Mouse (Mus musculus): Measurements from ENCODE around the gene Cdc42ep2. TPM values are rescaled to one million over a fixed set of nuclear protein-coding genes. Genes with fewer than 3 reads are reported as not detected.
A peak's percentile ranks its signal among the peaks of the same experiment; 100 is the strongest.

Gene Cdc42ep2
- total RNA-seq (2021) = 1 to 10 TPM; 6.6 to 9.0 TPM
- long read RNA-seq, experiment 1, transcript Cdc42ep2-201 (2 exons, 3,411 nt) = major isoform, 17 of 17 reads
- long read RNA-seq, experiment 1, partial matches to known transcripts = 0 of 17 reads
- long read RNA-seq, experiment 1, other reads (novel, unspliced or antisense) = 0 of 17 reads
- long read RNA-seq, experiment 2, transcript Cdc42ep2-201 (2 exons, 3,411 nt) = major isoform, 8 of 8 reads
- long read RNA-seq, experiment 2, partial matches to known transcripts = 0 of 8 reads
- long read RNA-seq, experiment 2, other reads (novel, unspliced or antisense) = 0 of 8 reads

DNA sequence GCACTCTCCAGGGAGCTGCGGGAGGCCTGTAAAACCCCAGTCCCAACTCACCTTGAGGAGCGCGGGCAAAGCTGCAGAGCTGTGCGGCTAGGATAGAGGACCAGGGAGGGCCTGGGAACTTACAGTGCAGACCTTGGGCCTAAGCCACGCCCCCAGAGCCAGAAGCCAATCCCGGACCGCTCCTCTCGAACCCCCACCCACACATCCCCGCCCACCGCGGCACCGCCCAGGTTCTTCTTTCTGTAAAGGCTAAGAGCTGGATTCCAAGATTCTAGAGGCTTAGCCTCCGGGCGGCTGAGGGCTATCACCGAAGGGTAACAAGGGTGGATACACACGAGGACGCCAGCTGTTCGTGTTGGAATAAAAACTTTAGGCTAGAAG, at the start of gene Cdc42ep2:
Gene Cdc42ep2 (minus strand): TSS at position 104 of the 381 bp plus-strand sequence.
- DNase-seq = peak; percentile 98

DNA sequence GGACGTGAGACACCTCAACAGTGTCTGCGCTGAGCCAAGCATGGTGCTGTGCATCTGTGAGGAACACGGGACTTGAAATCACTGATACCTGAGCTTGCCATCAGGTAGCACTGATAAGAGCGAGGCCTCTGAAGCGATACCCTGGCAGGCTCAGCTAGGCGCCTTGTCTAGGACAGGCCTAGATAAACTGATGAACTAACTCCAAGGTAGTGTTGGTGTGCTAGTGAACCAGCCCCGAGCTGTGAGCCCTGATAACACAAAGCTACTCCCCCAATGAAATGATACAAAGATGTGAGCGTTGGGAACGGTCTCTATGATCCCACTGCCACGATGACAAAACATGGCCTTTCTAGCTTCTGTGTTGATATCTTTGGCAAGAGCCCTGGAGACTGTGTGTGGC, 43.0 kb upstream of the Cdc42ep2 start:
- DNase-seq = no peak

DNA sequence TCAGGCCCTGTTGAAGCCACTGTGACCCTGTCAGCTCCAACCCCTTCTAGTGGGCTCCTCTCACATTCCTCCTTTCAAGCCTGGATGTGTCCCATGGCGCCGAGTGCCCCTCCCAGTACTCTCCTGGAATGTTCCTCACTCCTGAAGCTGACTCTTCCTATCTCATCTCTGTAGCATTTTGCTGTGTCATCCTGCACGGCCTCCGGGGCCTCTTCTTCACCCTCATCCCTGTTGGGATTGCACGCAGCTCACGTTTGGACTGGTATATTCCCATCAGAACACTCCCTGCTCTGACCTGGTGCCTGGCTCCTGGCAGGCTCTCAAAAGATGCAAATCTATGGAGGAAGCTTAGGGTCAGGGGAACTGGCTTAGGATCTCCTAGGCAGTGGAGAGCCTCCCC, 42.2 kb upstream of the Cdc42ep2 start:
- DNase-seq = no peak

DNA sequence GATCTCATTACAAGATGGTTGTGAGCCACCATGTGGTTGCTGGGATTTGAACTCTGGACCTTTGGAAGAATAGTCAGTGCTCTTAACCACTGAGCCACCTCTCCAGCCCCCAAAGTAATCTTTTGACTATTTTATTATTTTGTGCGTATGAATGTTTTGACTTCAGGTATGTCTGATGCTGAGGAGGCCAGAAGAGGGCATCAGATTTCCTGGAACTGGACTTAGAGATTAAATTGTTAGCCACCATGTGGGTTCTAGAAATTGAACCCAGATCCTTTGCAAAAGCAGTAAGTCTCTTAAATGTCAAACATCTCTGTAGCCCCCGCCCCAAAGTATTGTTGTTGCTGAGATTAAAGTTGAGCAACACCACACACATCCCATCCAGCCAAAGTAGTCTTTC, 41.3 kb upstream of the Cdc42ep2 start:
- DNase-seq = no peak

DNA sequence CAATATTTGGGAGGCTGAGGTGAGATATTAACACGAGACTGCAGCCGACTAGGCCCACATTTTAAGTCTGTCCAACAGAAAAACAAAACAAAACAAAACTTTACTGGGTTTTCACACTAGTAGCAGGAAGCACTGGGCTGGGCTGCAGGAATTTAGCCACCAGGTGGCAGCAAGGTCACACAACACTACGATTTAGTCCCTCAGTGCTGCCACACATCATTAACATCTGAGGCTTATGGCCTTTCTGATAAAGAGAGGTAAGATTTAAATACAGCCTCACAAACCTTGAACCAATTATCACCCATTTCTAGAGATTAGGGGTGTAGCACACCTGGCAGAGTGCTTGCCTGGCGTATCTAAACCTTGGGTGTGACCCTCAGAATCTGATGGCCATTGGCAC, 40.7 kb upstream of the Cdc42ep2 start:
- peak; percentile 75 to 86 for DNase-seq

DNA sequence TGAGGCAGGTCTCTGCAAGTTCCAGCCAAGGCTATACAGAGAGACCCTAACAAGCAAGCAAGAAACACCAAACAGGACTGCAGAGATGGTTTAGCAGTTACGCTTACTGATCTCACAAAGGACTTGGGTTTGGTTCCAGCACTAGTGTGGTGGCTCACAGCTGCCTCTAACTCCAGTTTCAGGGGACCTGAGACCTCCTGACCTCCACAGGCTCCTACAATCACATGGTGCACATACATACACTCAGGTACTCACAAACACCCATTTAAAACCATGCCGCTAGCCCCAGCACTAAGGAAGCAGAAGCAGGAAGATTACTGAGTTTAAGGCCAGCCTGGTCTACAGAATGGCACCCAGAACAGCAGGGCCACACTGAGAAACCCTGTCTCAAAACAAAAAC, 40.2 kb upstream of the Cdc42ep2 start:
- DNase-seq = no peak

DNA sequence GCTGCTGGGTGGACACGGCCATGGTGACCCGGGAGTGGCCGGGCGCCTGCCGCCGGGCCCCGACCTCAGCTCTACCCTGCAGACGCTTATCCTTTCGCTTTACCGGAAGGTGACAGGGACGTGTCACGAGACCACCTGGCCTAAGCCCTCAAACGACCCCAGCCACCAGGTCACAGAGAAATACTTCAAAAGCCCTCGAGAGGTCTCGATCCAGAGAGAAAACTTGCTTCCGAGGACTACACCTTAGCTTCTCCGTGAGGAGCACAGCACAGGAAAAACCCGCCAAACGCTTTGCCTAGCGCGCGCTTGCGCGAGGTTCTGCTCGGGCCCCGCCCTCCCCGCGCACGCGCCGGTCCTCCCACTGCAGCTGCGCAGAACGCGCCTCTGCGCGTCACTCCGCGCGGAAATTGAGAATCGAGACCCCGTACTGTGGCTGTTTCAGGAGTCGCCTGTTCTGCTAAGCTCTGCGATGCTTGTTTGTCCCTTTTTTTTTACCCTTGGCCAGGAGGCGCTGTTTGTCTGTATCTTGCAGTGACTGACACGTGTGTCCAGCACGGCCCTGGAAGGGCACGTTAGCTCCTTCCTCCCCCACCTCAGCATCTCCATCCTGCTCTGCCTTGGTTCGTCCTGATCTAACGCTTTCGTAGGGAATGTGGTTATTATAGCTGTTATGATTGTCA, 39.4 kb upstream of the Cdc42ep2 start, which contains the start of gene Pola2:
Gene Pola2 (minus strand): TSS at position 320 of the 680 bp plus-strand sequence.
- DNase-seq = peak; percentile 91 to 93

DNA sequence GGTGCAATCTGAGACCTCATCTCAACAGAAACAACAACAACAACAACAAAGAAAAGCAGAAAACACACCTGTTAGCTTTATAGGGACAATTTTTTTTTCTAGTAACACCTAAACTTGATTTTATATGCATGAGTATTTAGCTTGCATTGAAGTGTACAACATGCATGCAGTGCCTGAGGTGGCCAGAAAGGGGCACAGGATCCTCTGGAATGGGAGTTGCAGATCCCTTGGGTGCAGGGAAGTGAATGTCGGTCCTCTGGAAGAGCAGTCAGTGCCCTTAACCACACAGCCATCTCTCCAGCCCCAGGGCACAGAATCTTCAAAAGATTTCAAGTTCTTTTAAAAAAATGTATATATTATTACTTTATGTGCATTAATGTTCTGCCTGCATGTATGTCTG, 38.0 kb upstream of the Cdc42ep2 start:
- no peak for DNase-seq

DNA sequence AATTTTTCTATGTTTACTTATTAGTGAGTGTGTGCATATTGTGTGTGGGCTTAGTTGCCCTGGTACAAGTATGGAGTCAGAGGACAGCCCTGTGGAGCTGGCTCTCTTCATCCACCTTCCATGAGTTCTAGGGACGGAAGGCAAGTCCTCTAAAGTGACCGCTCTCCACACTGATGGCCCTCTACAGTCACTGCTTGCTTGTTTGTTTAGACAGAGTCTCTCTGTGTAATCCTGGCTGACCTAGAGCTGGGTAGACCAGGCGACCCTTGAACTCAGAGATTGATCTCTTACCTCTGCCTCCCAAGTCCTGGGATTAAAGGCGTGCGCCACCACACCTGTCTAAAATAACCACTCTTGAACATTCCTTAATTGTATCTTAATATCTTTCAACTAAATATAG, 32.8 kb upstream of the Cdc42ep2 start:
- DNase-seq = no peak

DNA sequence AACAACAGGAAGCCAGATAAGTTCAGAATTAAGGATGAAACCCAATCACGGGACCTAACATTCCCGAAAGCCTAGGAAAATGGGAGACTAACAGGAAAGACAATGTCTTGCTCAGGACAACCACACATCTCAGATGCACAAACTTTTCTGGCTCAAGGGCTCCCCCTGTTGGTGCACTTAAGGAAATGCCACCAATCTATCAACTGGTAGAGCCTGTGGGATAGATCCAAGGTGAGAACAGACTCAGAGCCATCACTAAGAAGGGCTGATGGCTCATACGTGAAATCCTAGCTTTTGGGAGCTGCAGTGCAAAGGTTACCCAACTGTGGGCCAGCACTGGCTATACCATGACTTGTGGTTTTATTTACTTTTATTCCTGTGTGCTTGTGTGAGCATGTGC, 32.1 kb upstream of the Cdc42ep2 start:
- DNase-seq = peak; percentile 90 to 95

DNA sequence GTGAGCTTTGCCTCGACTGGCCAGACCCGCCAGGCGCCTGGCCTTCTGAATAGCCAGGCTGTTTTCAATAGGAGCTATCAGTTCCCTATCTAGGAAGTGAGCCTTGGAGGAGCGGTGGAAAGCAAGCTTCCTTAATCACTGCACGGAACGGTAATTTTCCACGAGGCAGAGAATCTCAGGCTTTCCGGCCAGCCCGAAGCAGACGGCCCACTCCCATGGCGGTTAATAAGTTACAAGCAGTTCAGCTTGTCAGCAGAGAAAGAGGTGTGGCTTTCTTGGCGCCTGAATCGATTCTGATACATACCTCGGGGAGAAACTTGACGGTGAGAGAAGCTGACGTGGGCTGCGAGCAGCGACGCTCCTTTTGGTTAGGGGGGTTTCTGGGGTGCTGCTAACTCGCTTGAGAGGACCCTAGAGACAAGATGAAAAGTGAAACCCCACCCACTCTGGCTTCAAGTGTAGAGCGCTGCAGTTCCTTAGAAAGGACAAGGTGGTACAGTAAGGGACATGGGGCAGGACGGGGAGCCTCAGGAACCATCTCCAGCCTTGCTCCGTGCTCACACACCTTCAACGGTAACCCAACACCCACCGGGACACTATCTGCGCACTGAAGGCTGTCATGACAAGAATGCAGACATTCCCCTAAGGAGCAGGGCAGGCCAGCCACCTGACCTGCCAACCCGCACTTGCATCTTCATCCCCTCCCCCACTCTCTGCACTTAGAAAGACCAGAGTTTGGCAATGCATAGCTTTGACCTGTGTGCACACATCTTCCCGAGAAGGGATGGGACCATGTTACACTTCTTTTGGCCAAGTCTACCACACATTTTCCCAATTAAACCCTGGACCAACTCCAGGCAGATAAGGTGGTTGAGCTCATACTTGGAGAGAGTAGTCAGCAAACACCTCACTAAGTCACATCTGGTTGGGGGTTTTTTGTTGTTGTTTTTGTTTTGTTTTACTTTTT, 31.4 kb upstream of the Cdc42ep2 start:
- DNase-seq = peak; percentile 75 to 85

DNA sequence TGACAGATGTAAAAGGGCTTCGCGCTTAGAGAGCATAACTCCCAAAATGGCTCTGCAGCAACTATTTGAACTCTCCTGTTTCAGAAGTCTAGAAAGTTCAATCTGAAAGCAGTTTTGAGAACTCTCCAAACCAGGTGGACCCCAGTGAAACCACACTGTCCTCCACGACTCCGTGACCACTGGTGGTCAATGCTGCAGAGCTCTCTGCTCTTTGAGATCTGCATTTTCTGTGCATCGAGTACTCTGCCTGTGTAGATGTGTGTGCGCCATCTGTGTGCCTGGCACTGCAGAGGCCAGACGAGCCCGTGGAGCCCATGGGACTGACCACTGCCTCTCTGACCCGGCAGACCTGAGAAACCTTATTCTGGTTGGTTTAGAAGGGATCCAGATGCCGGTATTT, 30.3 kb upstream of the Cdc42ep2 start:
- DNase-seq = no peak

DNA sequence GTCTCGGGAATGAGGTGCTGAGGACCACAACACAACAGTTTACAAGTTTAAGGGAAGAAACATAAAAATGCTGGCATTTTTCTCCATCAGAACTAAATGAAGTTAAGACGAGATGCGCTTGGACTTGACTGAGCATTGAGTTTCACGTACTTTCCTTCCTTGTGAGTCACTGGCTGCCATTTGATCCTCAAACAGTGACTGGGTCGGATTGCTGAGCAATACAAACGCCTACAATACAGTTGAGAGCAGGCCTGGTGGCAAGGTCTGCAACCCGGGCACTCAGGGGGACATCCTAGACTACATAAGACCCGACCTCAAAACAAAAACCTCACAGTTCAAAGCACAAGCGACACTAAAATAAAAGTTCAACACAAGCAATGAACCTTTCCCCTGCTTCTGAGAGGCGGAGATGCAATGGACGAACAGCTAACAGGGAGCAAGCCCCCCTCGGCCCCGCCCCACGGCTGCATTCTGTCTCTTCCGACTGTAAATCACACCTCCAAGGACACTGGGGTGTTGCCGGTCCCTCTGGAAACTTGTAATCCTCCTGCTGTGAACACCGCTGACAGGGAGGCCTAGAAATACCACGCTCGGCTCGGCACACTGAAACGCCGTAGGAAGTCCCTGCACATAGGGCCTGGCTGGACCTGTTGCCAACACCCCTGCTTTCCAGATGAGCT, 29.6 kb upstream of the Cdc42ep2 start:
- no peak for DNase-seq

DNA sequence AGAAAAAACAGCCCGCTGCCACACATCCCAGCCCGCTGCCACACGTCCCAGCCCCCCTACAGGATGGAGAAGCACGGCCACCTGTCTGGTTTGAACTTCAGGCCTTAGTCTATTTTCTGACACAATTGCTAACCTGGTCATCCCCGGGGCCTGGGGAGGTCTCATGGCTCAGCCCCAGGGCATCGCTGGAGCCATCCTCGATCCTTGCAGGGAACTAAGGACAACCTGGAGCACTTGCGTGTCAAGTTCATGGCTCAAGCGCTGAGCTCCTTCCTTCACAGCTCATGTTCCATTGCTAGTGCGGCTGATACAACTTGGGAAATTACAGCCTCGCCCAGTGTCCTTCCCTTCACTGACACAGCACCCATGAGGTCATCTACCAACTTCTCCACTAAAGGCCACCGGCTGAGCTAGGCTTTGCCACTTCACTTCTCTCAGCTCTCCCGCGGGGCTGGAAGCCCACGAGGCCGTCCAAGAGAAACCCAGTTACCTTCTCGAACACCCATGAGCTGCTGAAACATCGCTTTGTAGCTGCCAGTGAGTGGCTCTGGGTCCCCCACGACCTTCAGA, 28.7 kb upstream of the Cdc42ep2 start:
- peak in 1 of 2 experiments; percentile 29 for DNase-seq

DNA sequence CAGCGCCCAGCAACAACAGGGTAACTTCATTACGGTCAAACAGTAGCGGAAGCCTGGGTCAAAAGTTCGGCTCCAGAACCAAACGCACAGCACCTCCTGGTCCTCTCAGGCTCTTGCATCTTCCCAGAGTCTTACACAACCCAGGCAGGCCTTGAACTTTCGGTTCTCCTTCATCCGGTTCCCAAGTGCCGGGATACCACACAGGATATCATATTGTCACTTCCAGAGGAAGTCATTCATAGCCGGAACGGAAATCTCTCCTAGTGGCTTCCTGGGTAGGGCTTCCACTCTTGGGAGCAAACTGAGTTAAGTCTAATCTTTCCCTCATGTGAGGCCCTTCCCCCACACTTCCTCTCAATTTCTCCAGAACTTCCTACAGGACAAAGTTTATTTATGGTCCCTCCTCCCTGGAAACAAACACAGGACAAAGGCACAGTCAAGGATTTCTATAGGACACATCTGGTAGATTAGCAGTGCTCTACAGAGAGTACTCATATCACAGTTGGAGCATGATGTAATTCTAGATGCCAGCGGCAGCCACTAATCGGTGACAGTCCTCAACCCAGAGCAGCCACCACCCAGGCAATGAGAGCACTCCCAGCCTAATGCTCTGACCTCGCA, 27.6 kb upstream of the Cdc42ep2 start:
- peak; percentile 74 to 92 for DNase-seq

DNA sequence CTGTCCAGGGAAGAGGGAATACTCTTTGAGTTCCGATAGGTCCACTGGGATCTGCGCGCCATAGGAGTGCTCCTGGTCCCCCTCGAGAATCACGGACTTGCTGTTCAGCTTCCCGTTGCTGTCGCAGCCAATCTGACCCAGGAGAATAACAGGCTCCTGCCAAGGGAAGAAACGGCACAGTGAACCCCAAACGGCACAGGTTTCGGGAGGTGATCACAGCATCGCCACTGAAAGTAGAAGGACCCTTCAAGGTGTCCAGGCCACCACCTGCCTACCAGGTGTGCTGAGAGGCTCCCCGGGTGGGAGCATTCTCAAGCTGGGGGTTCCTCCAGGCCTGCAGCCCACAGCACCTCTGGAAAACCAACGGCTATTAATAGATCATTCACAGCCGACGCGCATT, 27.0 kb upstream of the Cdc42ep2 start:
- no peak for DNase-seq

DNA sequence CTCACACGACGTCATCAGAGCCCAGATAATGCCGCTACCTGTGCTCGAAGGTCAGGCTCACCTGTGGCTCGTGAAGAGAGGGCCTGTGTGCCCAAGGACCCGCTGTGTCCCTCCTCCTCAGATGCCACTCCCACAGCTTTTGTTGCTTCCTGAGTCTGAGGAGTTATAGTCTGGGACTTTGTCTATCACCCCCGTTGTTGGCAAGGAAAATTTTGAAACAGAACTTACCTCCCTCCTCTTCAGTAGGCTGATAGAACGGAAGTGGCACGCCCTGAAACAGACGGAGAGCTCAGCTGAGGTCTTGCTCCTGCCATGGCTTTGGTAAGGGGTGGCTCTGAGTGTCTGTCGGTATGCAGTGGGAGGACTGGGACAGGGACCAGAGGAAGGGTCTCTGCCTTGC, 25.6 kb upstream of the Cdc42ep2 start:
- no peak for DNase-seq

DNA sequence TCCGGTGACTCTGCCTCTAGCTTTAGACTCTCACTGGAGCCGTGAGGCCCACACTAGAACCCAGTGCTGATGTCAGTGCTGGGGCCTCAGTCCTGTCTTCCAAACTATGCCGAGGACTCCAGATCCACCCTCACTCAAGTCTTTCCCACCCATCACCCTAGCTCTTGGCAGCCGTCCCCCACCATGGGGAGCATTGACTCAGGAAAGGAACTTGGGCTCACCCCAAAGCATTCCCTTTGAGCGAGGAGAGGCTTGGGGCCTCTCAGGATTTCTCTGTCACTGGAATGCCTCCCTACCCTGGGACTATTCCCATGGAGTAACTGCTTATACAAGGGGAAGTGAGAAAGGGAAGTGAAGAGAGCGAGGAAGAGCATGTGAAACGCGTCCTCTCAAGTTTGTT, 21.3 kb upstream of the Cdc42ep2 start:
- DNase-seq = peak; percentile 73 to 78

DNA sequence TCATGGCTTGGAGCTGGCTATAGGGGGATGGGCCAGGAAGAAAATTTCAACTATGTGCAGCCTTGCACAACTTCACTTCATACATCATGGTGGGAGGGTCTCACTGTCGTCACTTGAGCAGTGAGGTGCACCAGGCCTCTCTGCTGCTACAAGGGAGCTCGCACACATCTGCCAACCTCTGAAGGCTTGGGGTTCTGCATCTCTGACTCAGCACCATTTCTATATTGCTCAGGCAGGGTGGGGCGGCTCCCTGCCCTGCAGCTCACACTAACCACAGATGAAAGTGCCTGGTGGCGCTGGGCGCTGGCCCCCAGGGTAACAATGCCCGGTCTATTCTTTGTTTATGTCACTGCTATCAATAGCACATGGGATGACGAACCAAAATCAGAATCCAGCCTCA, 20.4 kb upstream of the Cdc42ep2 start:
- DNase-seq = peak; percentile 60 to 69

DNA sequence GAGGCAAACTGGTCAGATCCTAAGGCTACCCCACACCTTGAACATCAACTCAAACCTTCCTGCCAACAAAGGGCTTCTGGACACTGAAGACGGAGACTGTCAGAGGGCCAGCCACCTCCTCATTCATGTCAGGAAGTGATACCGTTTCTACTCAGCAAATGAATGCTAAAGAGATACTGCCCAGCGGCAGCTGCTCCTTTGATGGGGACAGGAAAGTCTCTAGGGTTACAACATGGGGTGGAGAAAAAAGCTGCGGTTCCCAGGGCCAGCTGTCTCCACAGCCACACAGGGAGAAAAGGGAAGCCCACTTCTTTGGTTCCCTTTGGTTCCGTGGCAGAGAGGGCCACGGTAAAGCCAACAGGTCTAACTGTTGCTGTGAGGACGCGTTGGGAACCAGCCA, 19.5 kb upstream of the Cdc42ep2 start:
- DNase-seq = no peak

DNA sequence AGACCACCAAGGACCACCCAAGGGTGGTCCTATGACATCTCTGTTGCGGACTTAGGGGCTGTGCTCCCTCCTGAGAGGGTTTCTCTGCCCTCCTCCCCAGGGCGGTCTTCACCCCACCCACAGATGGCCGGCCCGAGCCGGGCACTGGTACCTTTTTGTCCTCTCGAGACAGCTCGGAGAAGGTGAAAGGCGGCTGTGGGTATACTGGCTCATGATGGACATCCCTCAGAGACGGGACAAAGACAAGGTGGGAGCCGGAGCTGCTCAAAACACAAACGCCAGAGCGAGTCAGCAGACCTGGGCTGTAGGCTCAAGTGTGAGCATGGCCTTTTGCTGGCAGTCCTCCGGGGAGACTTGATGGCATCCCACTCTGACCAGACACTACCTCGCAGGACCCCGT, 18.8 kb upstream of the Cdc42ep2 start:
- DNase-seq = no peak
